Mouse (Mus musculus) heart, embryonic 13.5 days (tissue): Measurements from ENCODE around the gene Iqcf3. TPM values are rescaled to one million over a fixed set of nuclear protein-coding genes. Genes with fewer than 3 reads are reported as not detected.

ENCODE experiments used
- polyA plus RNA-seq: library from polyadenylated mRNA; unstranded; fragments of >200 nt; fragmentation: Nextera tagmentation; extraction: Ambion mirVana; gene quantifications from 2 replicates; pipeline ENCODE4 v1.2.1, GENCODE M21; 2015

Iqcf3 gene
- polyA plus RNA-seq, 1 experiment from 2014 or later: not detected

Other genes starting within 250 kb of the Iqcf3 start
- gene Dusp7, start 193.0 kb downstream of the Iqcf3 start, polyA plus RNA-seq: 8.6 and 10.4 TPM in 2 replicates
- 659 and 696 TPM in 2 replicates for gene Rpl29, start 132.2 kb downstream of the Iqcf3 start, polyA plus RNA-seq
- 25.7 and 27.2 TPM in 2 replicates for gene Acy1, start 123.3 kb downstream of the Iqcf3 start, polyA plus RNA-seq
- 7.4 and 7.7 TPM in 2 replicates for gene Abhd14b, start 114.2 kb downstream of the Iqcf3 start, polyA plus RNA-seq
- gene Abhd14a, start 114.0 kb downstream of the Iqcf3 start, polyA plus RNA-seq: 44.8 and 53.3 TPM in 2 replicates
- gene Pcbp4, start 108.3 kb downstream of the Iqcf3 start, polyA plus RNA-seq: 82.0 and 85.0 TPM in 2 replicates
- gene Gpr62, start 95.7 kb downstream of the Iqcf3 start, polyA plus RNA-seq: 0.19 and 0.31 TPM in 2 replicates
- 29.2 and 29.7 TPM in 2 replicates for gene Rrp9, start 85.7 kb downstream of the Iqcf3 start, polyA plus RNA-seq
- 1.2 and 1.6 TPM in 2 replicates for gene Parp3, start 84.7 kb downstream of the Iqcf3 start, polyA plus RNA-seq
- gene Iqcf1, start 61.7 kb downstream of the Iqcf3 start, polyA plus RNA-seq: not detected in 2 replicates
- gene Iqcf5, start 47.1 kb downstream of the Iqcf3 start, polyA plus RNA-seq: not detected in 2 replicates
- not detected in 2 replicates for gene Iqcf4, start 9.4 kb upstream of the Iqcf3 start, polyA plus RNA-seq
- not detected in 2 replicates for gene Iqcf6, start 65.0 kb upstream of the Iqcf3 start, polyA plus RNA-seq
- gene Grm2, start 94.5 kb upstream of the Iqcf3 start, polyA plus RNA-seq: 0.09 TPM in 1 of 2 replicates, not detected in the other
- gene Tex264, start 124.3 kb upstream of the Iqcf3 start, polyA plus RNA-seq: 34.7 and 43.2 TPM in 2 replicates
- gene Rad54l2, start 227.6 kb upstream of the Iqcf3 start, polyA plus RNA-seq: 4.1 and 4.2 TPM in 2 replicates